Mouse (Mus musculus): ENCODE results near the gene Prss35. TPM values are rescaled to one million over a fixed set of nuclear protein-coding genes. Genes with fewer than 3 reads are reported as not detected.

The Prss35 gene
- polyA plus RNA-seq, 1 experiment: 0.05 TPM

- TF ChIP-seq MAX (IDR thresholded peaks at IDR 0.05; ENCODE audit: low read depth): no peak
- TF ChIP-seq REST (IDR thresholded peaks at IDR 0.05; ENCODE audit: insufficient read depth, insufficient read length): no peak
- no peak for TF ChIP-seq TCF3 (IDR thresholded peaks at IDR 0.05; ENCODE audit: insufficient read length, low read depth)
- TF ChIP-seq SRF (IDR thresholded peaks at IDR 0.05; ENCODE audit: control insufficient read depth, insufficient read length, low read depth): no peak
- no peak for TF ChIP-seq MYOD1 (IDR thresholded peaks at IDR 0.05; ENCODE audit: control insufficient read depth in 1 of 3, insufficient read length in 2 of 3, low read depth in 2 of 3)
- no peak for TF ChIP-seq POLR2A (IDR thresholded peaks at IDR 0.05; ENCODE audit: insufficient read length, low read depth)
- no peak for TF ChIP-seq POLR2AphosphoS2 (IDR thresholded peaks at IDR 0.05; ENCODE audit: insufficient read length, low read depth)
- TF ChIP-seq TCF12 (IDR thresholded peaks at IDR 0.05; ENCODE audit: insufficient read depth, poor library complexity, severe bottlenecking): no peak
- TF ChIP-seq CEBPB (IDR thresholded peaks at IDR 0.05; ENCODE audit: insufficient read depth, poor library complexity, severe bottlenecking): no peak
- no peak for TF ChIP-seq USF1 (IDR thresholded peaks at IDR 0.05; ENCODE audit: low read depth)
- no peak for TF ChIP-seq E2F4 (IDR thresholded peaks at IDR 0.05; ENCODE audit: insufficient read depth)
- TF ChIP-seq MYOG (IDR thresholded peaks at IDR 0.05; ENCODE audit: control insufficient read depth in 1 of 3, insufficient read depth in 1 of 3, insufficient read length in 2 of 3, low read depth in 2 of 3): no peak
- H3K36me3 ChIP-seq (ENCODE audit: control insufficient read depth, insufficient read depth): no peaks in the 10 kb centered on the region
- H3K4me3 ChIP-seq: no peak overlapping the region
- no peaks in the 10 kb centered on the region for H3K79me2 ChIP-seq (ENCODE audit: control insufficient read depth, insufficient read depth)
- H3K27me3 ChIP-seq (ENCODE audit: control insufficient read depth, insufficient read depth, insufficient read length): no peaks in the 10 kb centered on the region
- no peak overlapping the region for H3ac ChIP-seq (ENCODE audit: control insufficient read depth, insufficient read length)
- no peak overlapping the region for H3K4me2 ChIP-seq (ENCODE audit: low read depth)
Observed at GRCm38 (mm10) chr9:86744041-86744440, 592 bp downstream of the Prss35 start.

GRCm38 (mm10) chr9:86745926-86746581, 2.6 kb downstream of the Prss35 start:
- H3K36me3 ChIP-seq (ENCODE audit: control insufficient read depth, insufficient read depth): no peaks in the 10 kb centered on the region
- H3K4me3 ChIP-seq: no peak overlapping the region
- no peaks in the 10 kb centered on the region for H3K27me3 ChIP-seq (ENCODE audit: control insufficient read depth, insufficient read depth, insufficient read length)
- TF ChIP-seq SRF (IDR thresholded peaks at IDR 0.05; ENCODE audit: control insufficient read depth, insufficient read length, low read depth) (no peak), MAX (IDR thresholded peaks at IDR 0.05; ENCODE audit: low read depth) (peak; percentile 27), CEBPB (IDR thresholded peaks at IDR 0.05; ENCODE audit: insufficient read depth, poor library complexity, severe bottlenecking) (0 out of 2 replicates have a peak, but pooled peaks have one; percentile 58)
- H3K79me2 ChIP-seq (ENCODE audit: control insufficient read depth, insufficient read depth): no peaks in the 10 kb centered on the region
- H3K4me2 ChIP-seq (ENCODE audit: low read depth): peak overlapping the region; percentile 61
- no peak overlapping the region for H3ac ChIP-seq (ENCODE audit: control insufficient read depth, insufficient read length)

DNA sequence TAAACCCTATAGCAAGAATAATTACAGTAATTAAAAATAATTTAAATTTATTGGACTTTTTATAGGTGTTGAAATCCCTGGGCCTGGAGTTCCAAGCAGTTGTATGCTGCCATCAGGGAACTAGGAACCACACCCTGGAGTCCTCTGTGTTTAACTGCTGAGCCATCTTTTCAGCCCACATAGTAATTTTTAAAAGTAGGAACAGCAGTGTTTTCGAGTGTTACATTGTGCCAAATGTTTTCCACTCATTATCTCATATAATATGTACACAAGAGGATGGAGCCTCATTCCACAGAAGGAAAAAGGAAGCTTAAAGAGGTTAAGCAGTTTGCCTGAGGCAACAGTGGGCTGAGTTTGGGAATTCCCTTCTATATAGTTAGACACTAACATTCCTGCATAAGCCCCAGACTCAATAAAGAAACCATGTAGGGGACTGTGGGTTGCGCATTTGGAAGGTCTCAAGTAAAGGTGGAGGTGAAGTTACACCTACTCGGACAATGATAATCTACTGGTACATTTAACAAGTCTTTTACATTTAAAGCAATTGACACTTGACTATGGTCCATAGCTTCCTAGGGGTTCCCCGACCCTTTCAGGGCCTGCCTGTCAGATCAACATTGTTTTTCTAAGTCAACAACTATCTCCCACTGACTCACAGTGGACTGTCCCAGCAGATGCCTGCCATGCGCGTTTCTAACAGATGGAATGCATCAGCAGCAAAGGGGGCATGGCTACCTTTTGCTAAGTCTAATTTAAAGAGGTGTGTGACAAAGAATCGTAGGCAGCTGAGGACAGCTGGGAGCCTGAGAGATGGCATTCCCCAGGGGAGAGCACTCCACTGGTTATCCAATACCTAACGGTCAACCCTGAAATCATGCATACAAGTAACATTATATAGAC, 19.3 kb downstream of the Prss35 start:
- Histone ChIP-seq H3K36me3 (ENCODE audit: control insufficient read depth, insufficient read depth) (no peaks in the 10 kb centered on the region), H3K79me2 (ENCODE audit: control insufficient read depth, insufficient read depth) (no peaks in the 10 kb centered on the region), H3K4me2 (ENCODE audit: low read depth) (no peak overlapping the region), H3K4me3 (no peak overlapping the region), H3K27me3 (ENCODE audit: control insufficient read depth, insufficient read depth, insufficient read length) (peaks cover 1% of the 10 kb centered on the region), H3ac (ENCODE audit: control insufficient read depth, insufficient read length) (no peak overlapping the region)
- no peak for TF ChIP-seq REST (IDR thresholded peaks at IDR 0.05; ENCODE audit: insufficient read depth, insufficient read length)

GRCm38 (mm10) chr9:86764002-86764401, 20.6 kb downstream of the Prss35 start:
- Histone ChIP-seq H3K4me3 (no peak overlapping the region), H3K4me2 (ENCODE audit: low read depth) (no peak overlapping the region), H3K79me2 (ENCODE audit: control insufficient read depth, insufficient read depth) (no peaks in the 10 kb centered on the region), H3K27me3 (ENCODE audit: control insufficient read depth, insufficient read depth, insufficient read length) (peaks cover 4% of the 10 kb centered on the region), H3K36me3 (ENCODE audit: control insufficient read depth, insufficient read depth) (no peaks in the 10 kb centered on the region), H3ac (ENCODE audit: control insufficient read depth, insufficient read length) (no peak overlapping the region)
- no peak for TF ChIP-seq CEBPB (IDR thresholded peaks at IDR 0.05; ENCODE audit: insufficient read depth, poor library complexity, severe bottlenecking)
- no peak for TF ChIP-seq MAX (IDR thresholded peaks at IDR 0.05; ENCODE audit: low read depth)
- TF ChIP-seq MYOD1 (IDR thresholded peaks at IDR 0.05; ENCODE audit: control insufficient read depth in 1 of 3, insufficient read length in 2 of 3, low read depth in 2 of 3): no peak
- no peak for TF ChIP-seq E2F4 (IDR thresholded peaks at IDR 0.05; ENCODE audit: insufficient read depth)
- no peak for TF ChIP-seq MYOG (IDR thresholded peaks at IDR 0.05; ENCODE audit: control insufficient read depth in 1 of 3, insufficient read depth in 1 of 3, insufficient read length in 2 of 3, low read depth in 2 of 3)
- no peak for TF ChIP-seq REST (IDR thresholded peaks at IDR 0.05; ENCODE audit: insufficient read depth, insufficient read length)
- TF ChIP-seq TCF3 (IDR thresholded peaks at IDR 0.05; ENCODE audit: insufficient read length, low read depth): no peak
- no peak for TF ChIP-seq SRF (IDR thresholded peaks at IDR 0.05; ENCODE audit: control insufficient read depth, insufficient read length, low read depth)
- TF ChIP-seq USF1 (IDR thresholded peaks at IDR 0.05; ENCODE audit: low read depth): no peak
- TF ChIP-seq POLR2AphosphoS2 (IDR thresholded peaks at IDR 0.05; ENCODE audit: insufficient read length, low read depth): no peak
- TF ChIP-seq POLR2A (IDR thresholded peaks at IDR 0.05; ENCODE audit: insufficient read length, low read depth): no peak
- no peak for TF ChIP-seq TCF12 (IDR thresholded peaks at IDR 0.05; ENCODE audit: insufficient read depth, poor library complexity, severe bottlenecking)

GRCm38 (mm10) chr9:86766991-86767390, 23.5 kb downstream of the Prss35 start:
- no peak for TF ChIP-seq MYOG (IDR thresholded peaks at IDR 0.05; ENCODE audit: control insufficient read depth in 1 of 3, insufficient read depth in 1 of 3, insufficient read length in 2 of 3, low read depth in 2 of 3)
- no peak for TF ChIP-seq SRF (IDR thresholded peaks at IDR 0.05; ENCODE audit: control insufficient read depth, insufficient read length, low read depth)
- TF ChIP-seq CEBPB (IDR thresholded peaks at IDR 0.05; ENCODE audit: insufficient read depth, poor library complexity, severe bottlenecking): no peak
- Histone ChIP-seq H3K36me3 (ENCODE audit: control insufficient read depth, insufficient read depth) (no peaks in the 10 kb centered on the region), H3K4me3 (no peak overlapping the region), H3K4me2 (ENCODE audit: low read depth) (no peak overlapping the region), H3K79me2 (ENCODE audit: control insufficient read depth, insufficient read depth) (no peaks in the 10 kb centered on the region), H3K27me3 (ENCODE audit: control insufficient read depth, insufficient read depth, insufficient read length) (peaks cover 4% of the 10 kb centered on the region), H3ac (ENCODE audit: control insufficient read depth, insufficient read length) (no peak overlapping the region)

Data from myocyte (in vitro differentiated cells).